Mouse (Mus musculus) small intestine, adult 2 months (tissue): ENCODE measurements around the gene Nlrc4.

ENCODE experiments used
- CTCF ChIP-seq: fragments of 200-500 bp; IDR thresholded peaks from 2 replicates; pipeline ENCODE4 v1.5.1; 2012; ENCODE audit warnings: low read depth, mild to moderate bottlenecking, control low read depth, inconsistent platforms, low read length, moderate library complexity, mixed read lengths; ENCODE audit not compliant: insufficient replicate concordance, insufficient read length; ENCODE audit errors: extremely low read depth
- POLR2A ChIP-seq: fragments of 200-500 bp; IDR thresholded peaks from 2 replicates; pipeline ENCODE4 v1.6.1; 2012; ENCODE audit warnings: low read depth, mild to moderate bottlenecking, control low read depth, inconsistent platforms, low read length, moderate library complexity

- TF ChIP-seq CTCF (no peak), POLR2A (no peak)
Measured at GRCm38 (mm10) chr17:74500204-74500603, 41.3 kb upstream of the Nlrc4 start.
